Mouse (Mus musculus) thymus, adult 2 months (tissue): ENCODE measurements around the gene Fgfr2. TPM values are rescaled to one million over a fixed set of nuclear protein-coding genes. Genes with fewer than 3 reads are reported as not detected.

Experiments used
- DNase-seq: peaks from one replicate; pipeline ENCODE4 v3.0.0; 2021
- H3K27ac ChIP-seq: fragments of 200-500 bp; 2 replicates; pipeline ENCODE4 v1.5.1; 2012; ENCODE audit warnings: low read length, control low read depth; ENCODE audit not compliant: control insufficient read depth, insufficient read depth
- H3K27me3 ChIP-seq: fragments of 200-500 bp; 2 replicates; pipeline ENCODE4 v1.6.1; 2012; ENCODE audit warnings: mild to moderate bottlenecking, low read length, moderate library complexity, mixed read lengths; ENCODE audit not compliant: control insufficient read depth, insufficient read depth
- H3K36me3 ChIP-seq: fragments of 200-500 bp; 2 replicates; pipeline ENCODE4 v1.6.1; 2012; ENCODE audit warnings: mild to moderate bottlenecking, low read length, moderate library complexity; ENCODE audit not compliant: control insufficient read depth, insufficient read depth
- H3K4me1 ChIP-seq: fragments of 200-500 bp; replicated peaks from 2 replicates; pipeline ENCODE4 v1.6.1; 2012; ENCODE audit warnings: low read length; ENCODE audit not compliant: control insufficient read depth, insufficient read depth
- H3K4me3 ChIP-seq: fragments of 200-500 bp; 2 replicates; pipeline ENCODE4 v1.5.1; 2012; ENCODE audit warnings: mild to moderate bottlenecking, low read length, control low read depth, moderate library complexity; ENCODE audit not compliant: control insufficient read depth, insufficient read depth
- CTCF ChIP-seq: fragments of 200-500 bp; IDR thresholded peaks from 2 replicates; pipeline ENCODE4 v1.5.1; 2012; ENCODE audit warnings: mild to moderate bottlenecking, control low read depth, low read length, moderate library complexity, borderline replicate concordance; ENCODE audit not compliant: control insufficient read depth, poor library complexity, insufficient read depth; ENCODE audit errors: extremely low read depth
- POLR2A ChIP-seq: fragments of 200-500 bp; IDR thresholded peaks from 2 replicates; pipeline ENCODE4 v1.6.1; 2012; ENCODE audit warnings: mild to moderate bottlenecking, low read length, control low read depth, moderate library complexity; ENCODE audit not compliant: control insufficient read depth, poor library complexity, insufficient read depth; ENCODE audit errors: extremely low read depth
- WGBS: fragments of 180-500 bp; shearing (Covaris S2); methylation state at CpG from one replicate; pipeline ENCODE4 v1.1.7; 2018; 5-methylcytosine and 5-hydroxymethylcytosine counted together
- polyA plus RNA-seq: library from polyadenylated mRNA; depleted of rRNA; stranded (reverse); fragments of >200 nt; gene quantifications from 2 replicates; pipeline ENCODE4 v1.2.3, GENCODE M21; 2012

Gene Fgfr2
- polyA plus RNA-seq, 1 experiment = 12.1 TPM

DNA sequence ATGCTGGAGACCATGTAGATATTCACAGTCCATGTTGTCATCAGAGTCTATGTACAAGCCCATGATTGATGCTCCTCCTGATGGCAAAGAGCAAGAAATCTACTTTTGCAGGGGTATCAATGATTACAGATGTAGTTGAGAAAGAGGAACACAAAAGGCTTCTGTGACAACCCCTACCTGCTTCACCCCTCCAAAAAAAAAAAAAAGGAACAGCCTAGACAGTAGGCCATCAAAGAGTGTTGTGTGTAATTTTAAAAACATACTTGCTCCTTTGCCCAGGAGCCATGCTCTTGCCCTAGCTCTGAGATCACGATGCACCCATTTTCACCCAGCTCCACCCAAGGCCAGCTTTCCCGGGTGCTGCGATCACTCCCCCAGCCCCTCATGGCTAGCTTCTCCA is 626.0 kb downstream of the Fgfr2 start:
- Histone ChIP-seq H3K27ac (no peak overlapping the region), H3K4me3 (no peak overlapping the region), H3K36me3 (no peaks in the 10 kb centered on the region), H3K27me3 (no peaks in the 10 kb centered on the region), H3K4me1 (no peaks in the 10 kb centered on the region)
- WGBS = 99% methylated on average over 3 of the region's 3 CpGs
- no peak for TF ChIP-seq POLR2A
- TF ChIP-seq CTCF = no peak
- no peak for DNase-seq

GRCm38 (mm10) chr7:132494263-132494662 is 628.9 kb downstream of the Fgfr2 start:
- H3K4me3 ChIP-seq = no peak overlapping the region

GRCm38 (mm10) chr7:132493632-132494031 is 629.5 kb downstream of the Fgfr2 start:
- Histone ChIP-seq H3K4me3 (no peak overlapping the region), H3K27ac (no peak overlapping the region), H3K27me3 (no peaks in the 10 kb centered on the region), H3K36me3 (no peaks in the 10 kb centered on the region), H3K4me1 (no peaks in the 10 kb centered on the region)
- TF ChIP-seq POLR2A (no peak), CTCF (no peak)
- no peak for DNase-seq
- 70% methylated on average over 3 of the region's 3 CpGs for WGBS

More at GRCm38 (mm10) chr7:132494263-132494662, 628.9 kb downstream of the Fgfr2 start:
- no peaks in the 10 kb centered on the region for H3K36me3 ChIP-seq
- H3K27ac ChIP-seq = no peak overlapping the region
- WGBS = 38% methylated on average over 4 of the region's 4 CpGs
- TF ChIP-seq CTCF = no peak
- no peak for TF ChIP-seq POLR2A
- H3K4me1 ChIP-seq = no peaks in the 10 kb centered on the region
- no peak for DNase-seq
- H3K27me3 ChIP-seq = no peaks in the 10 kb centered on the region

DNA sequence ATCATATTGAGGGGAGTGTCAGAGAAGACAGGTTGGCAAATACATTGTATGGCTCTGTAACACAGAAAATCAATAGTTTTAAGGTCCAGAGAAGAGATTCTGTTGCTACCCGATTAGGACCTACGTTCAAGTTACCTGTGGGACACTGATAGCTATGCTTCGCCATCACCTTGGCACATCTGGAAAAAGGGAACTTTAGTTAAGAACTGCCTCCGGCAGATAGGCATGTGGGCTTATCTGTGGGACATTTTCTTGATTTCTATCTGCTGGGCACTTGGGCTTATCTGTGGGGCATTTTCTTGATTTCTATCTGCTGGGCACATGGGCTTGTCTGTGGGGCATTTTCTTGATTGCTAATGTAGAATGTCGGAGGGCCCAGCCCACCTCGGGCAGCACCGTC is 631.2 kb downstream of the Fgfr2 start:
- TF ChIP-seq CTCF = no peak
- Histone ChIP-seq H3K27me3 (no peaks in the 10 kb centered on the region), H3K4me3 (no peak overlapping the region), H3K36me3 (no peaks in the 10 kb centered on the region), H3K4me1 (no peaks in the 10 kb centered on the region), H3K27ac (no peak overlapping the region)
- 96% methylated on average over 7 of the region's 7 CpGs for WGBS
- DNase-seq = no peak

DNA sequence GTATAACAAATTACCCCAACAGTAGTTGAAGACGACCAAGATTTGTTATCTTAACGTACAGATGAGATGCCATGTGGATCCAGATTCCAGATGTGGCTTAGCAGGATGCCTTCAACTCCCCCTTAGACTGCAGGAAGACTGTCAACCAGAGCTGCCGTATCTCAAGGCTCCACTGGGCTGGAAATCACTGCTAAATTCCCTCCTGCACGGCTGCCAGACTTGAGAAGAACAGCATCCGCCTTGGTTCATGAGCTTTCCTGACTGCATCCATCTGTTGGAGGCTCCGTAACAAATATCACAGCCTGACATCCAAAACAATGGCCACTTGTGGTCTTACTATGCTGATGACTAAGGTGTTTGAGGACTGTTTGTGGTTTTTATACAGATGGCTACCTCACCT is 635.8 kb downstream of the Fgfr2 start:
- H3K27me3 ChIP-seq = no peaks in the 10 kb centered on the region
- no peak overlapping the region for H3K27ac ChIP-seq
- TF ChIP-seq CTCF = no peak
- no peak for TF ChIP-seq POLR2A
- no peaks in the 10 kb centered on the region for H3K36me3 ChIP-seq
- DNase-seq = no peak
- H3K4me3 ChIP-seq = no peak overlapping the region
- H3K4me1 ChIP-seq = no peaks in the 10 kb centered on the region
- WGBS = 86% methylated on average over 6 of the region's 6 CpGs

- H3K27ac ChIP-seq = no peak overlapping the region
- no peaks in the 10 kb centered on the region for H3K36me3 ChIP-seq
- H3K4me1 ChIP-seq = no peaks in the 10 kb centered on the region
- no peak for TF ChIP-seq CTCF
- no peak for TF ChIP-seq POLR2A
- H3K27me3 ChIP-seq = no peaks in the 10 kb centered on the region
- WGBS = 81% methylated on average over 9 of the region's 9 CpGs
- no peak overlapping the region for H3K4me3 ChIP-seq
- no peak for DNase-seq
These were observed 636.6 kb downstream of the Fgfr2 start for GRCm38 (mm10) chr7:132486403-132487178.

DNA sequence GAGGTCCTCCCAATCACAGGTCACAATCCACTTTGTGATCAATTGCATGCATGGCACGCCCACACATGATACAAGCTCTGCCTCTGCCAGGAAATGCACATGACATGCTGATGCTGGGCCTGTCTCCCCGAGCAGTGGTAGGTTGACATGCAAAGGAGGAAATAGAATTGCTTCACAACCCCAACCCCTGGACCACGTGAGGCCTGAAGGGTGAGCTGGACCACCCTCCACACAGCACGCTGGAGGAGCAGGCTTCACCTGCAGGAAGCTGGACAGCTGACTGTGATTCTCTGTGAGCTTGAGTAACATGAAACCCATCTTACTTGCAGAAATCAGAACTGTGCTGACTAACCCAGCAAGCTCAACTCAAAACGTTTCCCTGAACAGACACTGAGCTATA is 638.7 kb downstream of the Fgfr2 start:
- WGBS = 29% methylated on average over 5 of the region's 5 CpGs
- no peak for TF ChIP-seq CTCF
- no peak for TF ChIP-seq POLR2A
- no peaks in the 10 kb centered on the region for H3K4me1 ChIP-seq
- H3K27ac ChIP-seq = no peak overlapping the region
- H3K27me3 ChIP-seq = no peaks in the 10 kb centered on the region
- H3K36me3 ChIP-seq = no peaks in the 10 kb centered on the region
- H3K4me3 ChIP-seq = no peak overlapping the region
- peak; percentile 9 for DNase-seq
